Mouse (Mus musculus) intestine, embryonic 14.5 days (tissue): ENCODE data around the gene Akr1b10. TPM values are rescaled to one million over a fixed set of nuclear protein-coding genes. Genes with fewer than 3 reads are reported as not detected.
"Not testable (repeated sequence)": the region's sequence is repeated elsewhere in the genome, so short reads cannot be mapped to it uniquely, and the experiment has no call there.

ENCODE experiments used
- ATAC-seq: fragments of 200-750 bp; cut with Nextera tagmentation; replicated peaks from 2 replicates; pipeline ENCODE4 v1.8.0; 2017; ENCODE audit warnings: low read depth, moderate number of reproducible peaks, moderate TSS enrichment, moderate library complexity; ENCODE audit not compliant: low FRiP score, low TSS enrichment
- DNase-seq: peaks from one replicate; pipeline ENCODE4 v3.0.0-alpha.2; 2018; ENCODE audit warnings: low spot score
- H3K27ac ChIP-seq: fragments of 300-500 bp; sonication (generic); 2 replicates; pipeline ENCODE4 v1.5.1; 2014; ENCODE audit warnings: low read depth, mild to moderate bottlenecking, control low read depth
- H3K27me3 ChIP-seq: fragments of 300-500 bp; sonication (generic); replicated peaks from 2 replicates; pipeline ENCODE4 v1.6.1; 2014; ENCODE audit warnings: low read length, control low read depth; ENCODE audit not compliant: control insufficient read depth, insufficient read depth
- H3K36me3 ChIP-seq: fragments of 300-500 bp; sonication (generic); 2 replicates; pipeline ENCODE4 v1.6.1; 2014; ENCODE audit warnings: low read length, control low read depth; ENCODE audit not compliant: control insufficient read depth, insufficient read depth
- H3K4me1 ChIP-seq: fragments of 300-500 bp; sonication (generic); replicated peaks from 2 replicates; pipeline ENCODE4 v1.6.1; 2014; ENCODE audit warnings: low read length, control low read depth, mixed read lengths; ENCODE audit not compliant: control insufficient read depth, insufficient read depth
- H3K4me2 ChIP-seq: fragments of 300-500 bp; sonication (generic); 2 replicates; pipeline ENCODE4 v1.6.1; 2014; ENCODE audit warnings: low read length
- H3K4me3 ChIP-seq: fragments of 300-500 bp; sonication (generic); 2 replicates; pipeline ENCODE4 v1.5.1; 2014; ENCODE audit warnings: low read depth, low read length, control low read depth, mixed read lengths
- H3K9ac ChIP-seq: fragments of 300-500 bp; sonication (generic); 2 replicates; pipeline ENCODE4 v1.6.1; 2014; ENCODE audit warnings: mild to moderate bottlenecking, low read length
- H3K9me3 ChIP-seq: fragments of 300-500 bp; sonication (generic); 2 replicates; pipeline ENCODE4 v1.6.1; 2016; ENCODE audit warnings: low read length, control low read depth; ENCODE audit not compliant: control insufficient read depth
- WGBS: fragments of 180-500 bp; shearing (Covaris S2); extraction: QIAGEN DNeasy Blood & Tissue Kit; methylation state at CpG from one replicate; pipeline ENCODE4 v1.1.7; 2014; 5-methylcytosine and 5-hydroxymethylcytosine counted together
- polyA plus RNA-seq: library from polyadenylated mRNA; unstranded; fragments of >200 nt; fragmentation: Nextera tagmentation; extraction: Ambion mirVana; gene quantifications from 2 replicates; pipeline ENCODE4 v1.2.1, GENCODE M21; 2014

Akr1b10 gene
- polyA plus RNA-seq, 1 experiment from 2014 or later: 17.0 TPM

- Histone ChIP-seq H3K36me3 (no peaks in the 10 kb centered on the region), H3K9me3 (no peaks in the 10 kb centered on the region), H3K4me2 (no peak overlapping the region), H3K4me3 (no peak overlapping the region), H3K4me1 (0 out of 2 replicates have a peak, but pooled peaks cover 3% of the 10 kb centered on the region), H3K27ac (no peak overlapping the region), H3K9ac (no peak overlapping the region), H3K27me3 (no peaks in the 10 kb centered on the region)
- DNase-seq: peak; percentile 88
- WGBS: 48% methylated on average over 14 of the region's 14 CpGs
- peak; percentile 56; the same call in 1 of the 2 replicates for ATAC-seq
Measured at GRCm38 (mm10) chr6:34346096-34346898, 37.7 kb upstream of the Akr1b10 start.

GRCm38 (mm10) chr6:34350037-34350699, 33.9 kb upstream of the Akr1b10 start:
- Histone ChIP-seq H3K27me3 (no peaks in the 10 kb centered on the region), H3K4me1 (0 out of 2 replicates have a peak, but pooled peaks cover 11% of the 10 kb centered on the region), H3K4me2 (no peak overlapping the region), H3K27ac (no peak overlapping the region), H3K36me3 (no peaks in the 10 kb centered on the region), H3K4me3 (no peak overlapping the region), H3K9me3 (no peaks in the 10 kb centered on the region), H3K9ac (no peak overlapping the region)
- DNase-seq (no peak), ATAC-seq (no peak)
- 72% methylated on average over 12 of the region's 12 CpGs for WGBS

GRCm38 (mm10) chr6:34351481-34351880, 32.5 kb upstream of the Akr1b10 start:
- H3K4me1 ChIP-seq, H3K9ac ChIP-seq, H3K4me3 ChIP-seq, H3K27me3 ChIP-seq, ATAC-seq, H3K27ac ChIP-seq, H3K4me2 ChIP-seq, DNase-seq, H3K9me3 ChIP-seq, H3K36me3 ChIP-seq: not testable (repeated sequence)
- WGBS: 37% methylated on average over 10 of the region's 10 CpGs

- Histone ChIP-seq H3K36me3 (no peaks in the 10 kb centered on the region), H3K9me3 (no peaks in the 10 kb centered on the region), H3K4me3 (no peak overlapping the region), H3K9ac (no peak overlapping the region), H3K4me2 (no peak overlapping the region), H3K27me3 (no peaks in the 10 kb centered on the region), H3K4me1 (0 out of 2 replicates have a peak, but pooled peaks cover 8% of the 10 kb centered on the region), H3K27ac (no peak overlapping the region)
- 85% methylated on average over 3 of the region's 3 CpGs for WGBS
- ATAC-seq (no peak), DNase-seq (no peak)
Measured at GRCm38 (mm10) chr6:34352401-34352800, 31.6 kb upstream of the Akr1b10 start.

- WGBS: 13% methylated on average over 16 of the region's 16 CpGs
- no peak within 1 kb of the TSS for H3K27ac ChIP-seq
Measured at GRCm38 (mm10) chr6:34353658-34354353, 30.2 kb upstream of the Akr1b10 start, which contains the start of gene Akr1b8. Gene Akr1b8 (plus strand): TSS chr6:34354119.

GRCm38 (mm10) chr6:34354354-34355348, 29.4 kb upstream of the Akr1b10 start:
- Histone ChIP-seq H3K4me3 (peak overlapping the region; percentile 15; the same call in 1 of the 2 replicates), H3K27me3 (no peaks in the 10 kb centered on the region), H3K36me3 (no peaks in the 10 kb centered on the region), H3K9ac (no peak overlapping the region), H3K27ac (no peak overlapping the region), H3K4me1 (0 out of 2 replicates have a peak, but pooled peaks cover 8% of the 10 kb centered on the region), H3K4me2 (peak overlapping the region; percentile 50), H3K9me3 (no peaks in the 10 kb centered on the region)
- ATAC-seq (no peak), DNase-seq (no peak)
- WGBS: 58% methylated on average over 8 of the region's 8 CpGs

More at GRCm38 (mm10) chr6:34353658-34354353, 30.2 kb upstream of the Akr1b10 start, which contains the start of gene Akr1b8:
- Histone ChIP-seq H3K9ac (no peak within 1 kb of the TSS), H3K4me3 (peak within 1 kb of the TSS; percentile 15; the same call in 1 of the 2 replicates), H3K36me3 (no peaks in the 10 kb centered on the region), H3K9me3 (no peaks in the 10 kb centered on the region), H3K27me3 (no peaks in the 10 kb centered on the region), H3K4me2 (peak within 1 kb of the TSS; percentile 50), H3K4me1 (0 out of 2 replicates have a peak, but pooled peaks cover 8% of the 10 kb centered on the region)
- DNase-seq: no peak
- ATAC-seq: peak; percentile 41

- Histone ChIP-seq H3K9me3 (no peaks in the 10 kb centered on the region), H3K4me1 (0 out of 2 replicates have a peak, but pooled peaks cover 8% of the 10 kb centered on the region), H3K9ac (no peak overlapping the region), H3K36me3 (no peaks in the 10 kb centered on the region), H3K4me3 (no peak overlapping the region), H3K27ac (no peak overlapping the region), H3K4me2 (no peak overlapping the region), H3K27me3 (no peaks in the 10 kb centered on the region)
- ATAC-seq (no peak), DNase-seq (no peak)
- 68% methylated on average over 6 of the region's 6 CpGs for WGBS
Measured at GRCm38 (mm10) chr6:34355349-34355747, 28.7 kb upstream of the Akr1b10 start.
